Mouse (Mus musculus): ENCODE results near the gene Gdpd3. TPM values are rescaled to one million over a fixed set of nuclear protein-coding genes. Genes with fewer than 3 reads are reported as not detected.

Gene Gdpd3
- polyA plus RNA-seq, 1 experiment: 7.7 TPM

- Histone ChIP-seq H3K27me3 (ENCODE audit: control insufficient read depth, insufficient read depth, low read length) (no peaks in the 10 kb centered on the region), H3K4me3 (ENCODE audit: extremely low read depth, insufficient read depth, insufficient read length) (peak overlapping the region; percentile 53), H3K4me1 (ENCODE audit: control insufficient read depth, insufficient read depth, insufficient read length) (no peaks in the 10 kb centered on the region; the same call in none of the 2 replicates), H3K36me3 (ENCODE audit: control insufficient read depth, insufficient read depth, low read length) (no peaks in the 10 kb centered on the region), H3K27ac (ENCODE audit: insufficient read depth, low read length) (no peak overlapping the region)
- peak in 1 of 2 experiments; percentile 55 for DNase-seq (ENCODE audit: low read depth in 1 of 2, low spot score in 2 of 2)
- 2% methylated on average over 43 of the region's 43 CpGs for WGBS
- TF ChIP-seq POLR2A (IDR thresholded peaks at IDR 0.05; ENCODE audit: low read depth, low read length) (no peak), CTCF (IDR thresholded peaks at IDR 0.05; ENCODE audit: extremely low read depth, insufficient read depth, insufficient read length, insufficient replicate concordance) (no peak)
Measured at GRCm38 (mm10) chr7:126808703-126809455, 42.7 kb downstream of the Gdpd3 start.

GRCm38 (mm10) chr7:126809723-126810369 is 43.7 kb downstream of the Gdpd3 start:
- Histone ChIP-seq H3K36me3 (ENCODE audit: control insufficient read depth, insufficient read depth, low read length) (no peaks in the 10 kb centered on the region), H3K27me3 (ENCODE audit: control insufficient read depth, insufficient read depth, low read length) (no peaks in the 10 kb centered on the region), H3K4me3 (ENCODE audit: extremely low read depth, insufficient read depth, insufficient read length) (no peak overlapping the region), H3K4me1 (ENCODE audit: control insufficient read depth, insufficient read depth, insufficient read length) (no peaks in the 10 kb centered on the region; the same call in none of the 2 replicates), H3K27ac (ENCODE audit: insufficient read depth, low read length) (no peak overlapping the region)
- DNase-seq (ENCODE audit: low read depth in 1 of 2, low spot score in 2 of 2): no peak
- TF ChIP-seq POLR2A (IDR thresholded peaks at IDR 0.05; ENCODE audit: low read depth, low read length): no peak
- no peak for TF ChIP-seq CTCF (IDR thresholded peaks at IDR 0.05; ENCODE audit: extremely low read depth, insufficient read depth, insufficient read length, insufficient replicate concordance)
- 76% methylated on average over 5 of the region's 5 CpGs for WGBS

GRCm38 (mm10) chr7:126815726-126816222 is 49.6 kb downstream of the Gdpd3 start:
- TF ChIP-seq CTCF (IDR thresholded peaks at IDR 0.05; ENCODE audit: extremely low read depth, insufficient read depth, insufficient read length, insufficient replicate concordance): no peak
- TF ChIP-seq POLR2A (IDR thresholded peaks at IDR 0.05; ENCODE audit: low read depth, low read length): no peak
- Histone ChIP-seq H3K27me3 (ENCODE audit: control insufficient read depth, insufficient read depth, low read length) (no peaks in the 10 kb centered on the region), H3K27ac (ENCODE audit: insufficient read depth, low read length) (no peak overlapping the region), H3K36me3 (ENCODE audit: control insufficient read depth, insufficient read depth, low read length) (no peaks in the 10 kb centered on the region), H3K4me1 (ENCODE audit: control insufficient read depth, insufficient read depth, insufficient read length) (no peaks in the 10 kb centered on the region), H3K4me3 (ENCODE audit: extremely low read depth, insufficient read depth, insufficient read length) (no peak overlapping the region)
- DNase-seq (ENCODE audit: low read depth in 1 of 2, low spot score in 2 of 2): no peak
- WGBS: 71% methylated on average over 8 of the region's 8 CpGs

- Histone ChIP-seq H3K4me1 (ENCODE audit: control insufficient read depth, insufficient read depth, insufficient read length) (no peaks in the 10 kb centered on the region), H3K27ac (ENCODE audit: insufficient read depth, low read length) (no peak overlapping the region), H3K4me3 (ENCODE audit: extremely low read depth, insufficient read depth, insufficient read length) (no peak overlapping the region), H3K36me3 (ENCODE audit: control insufficient read depth, insufficient read depth, low read length) (no peaks in the 10 kb centered on the region), H3K27me3 (ENCODE audit: control insufficient read depth, insufficient read depth, low read length) (no peaks in the 10 kb centered on the region)
- TF ChIP-seq POLR2A (IDR thresholded peaks at IDR 0.05; ENCODE audit: low read depth, low read length): no peak
- no peak for TF ChIP-seq CTCF (IDR thresholded peaks at IDR 0.05; ENCODE audit: extremely low read depth, insufficient read depth, insufficient read length, insufficient replicate concordance)
- 83% methylated on average over 8 of the region's 8 CpGs for WGBS
- no peak for DNase-seq (ENCODE audit: low read depth in 1 of 2, low spot score in 2 of 2)
Measured at GRCm38 (mm10) chr7:126816494-126816893, 50.4 kb downstream of the Gdpd3 start.

- Histone ChIP-seq H3K36me3 (ENCODE audit: control insufficient read depth, insufficient read depth, low read length) (no peaks in the 10 kb centered on the region), H3K4me3 (ENCODE audit: extremely low read depth, insufficient read depth, insufficient read length) (no peak overlapping the region), H3K4me1 (ENCODE audit: control insufficient read depth, insufficient read depth, insufficient read length) (no peaks in the 10 kb centered on the region), H3K27me3 (ENCODE audit: control insufficient read depth, insufficient read depth, low read length) (no peaks in the 10 kb centered on the region), H3K27ac (ENCODE audit: insufficient read depth, low read length) (no peak overlapping the region)
- no peak for DNase-seq (ENCODE audit: low read depth in 1 of 2, low spot score in 2 of 2)
- 87% methylated on average over 7 of the region's 7 CpGs for WGBS
- TF ChIP-seq CTCF (IDR thresholded peaks at IDR 0.05; ENCODE audit: extremely low read depth, insufficient read depth, insufficient read length, insufficient replicate concordance): no peak
- TF ChIP-seq POLR2A (IDR thresholded peaks at IDR 0.05; ENCODE audit: low read depth, low read length): no peak
Measured at GRCm38 (mm10) chr7:126817595-126817994, 51.5 kb downstream of the Gdpd3 start.

- H3K4me1 ChIP-seq (ENCODE audit: control insufficient read depth, insufficient read depth, insufficient read length): no peaks in the 10 kb centered on the region
- no peaks in the 10 kb centered on the region for H3K36me3 ChIP-seq (ENCODE audit: control insufficient read depth, insufficient read depth, low read length)
- H3K27me3 ChIP-seq (ENCODE audit: control insufficient read depth, insufficient read depth, low read length): peaks cover 2% of the 10 kb centered on the region; the same call in 1 of the 2 replicates
- no peak overlapping the region for H3K27ac ChIP-seq (ENCODE audit: insufficient read depth, low read length)
- TF ChIP-seq CTCF (IDR thresholded peaks at IDR 0.05; ENCODE audit: extremely low read depth, insufficient read depth, insufficient read length, insufficient replicate concordance) (no peak), POLR2A (IDR thresholded peaks at IDR 0.05; ENCODE audit: low read depth, low read length) (no peak)
- 26% methylated on average over 1 of the region's 1 CpGs for WGBS
- no peak overlapping the region for H3K4me3 ChIP-seq (ENCODE audit: extremely low read depth, insufficient read depth, insufficient read length)
- no peak for DNase-seq (ENCODE audit: low read depth in 1 of 2, low spot score in 2 of 2)
Measured at GRCm38 (mm10) chr7:126818818-126819217, 52.7 kb downstream of the Gdpd3 start.
